In genomic region chr8:106839209-106840001, GRCm38 (mm10) we compare ENCODE assay signal across 8 mouse cellular contexts. TPM values are rescaled to one million over a fixed set of nuclear protein-coding genes. Genes with fewer than 3 reads are reported as not detected.
DNase-seq lines count a peak whose midpoint lies in the region; ATAC-seq and TF ChIP-seq lines count a peak whose summit lies in the region.

No protein-coding gene starts in this region.

- no peak overlapping the region for H3K4me2 ChIP-seq in lung, embryonic 14.5 days
- H3K4me2 ChIP-seq in hindbrain, embryonic 13.5 days: no peak overlapping the region
- H3K4me2 ChIP-seq in limb, embryonic 13.5 days (replicated peaks): peak overlapping the region; percentile 9; the same call in 1 of the 2 replicates

- no peak for ATAC-seq in lung, embryonic 14.5 days (ENCODE audit: insufficient read depth)
- ATAC-seq in frontal cortex, adult (ENCODE audit: low TSS enrichment): peak; percentile 98
- no peak for ATAC-seq in hindbrain, embryonic 13.5 days (ENCODE audit: low FRiP score)
- no peak for ATAC-seq in limb, embryonic 13.5 days (ENCODE audit: low FRiP score, low read depth)

- H3K36me3 ChIP-seq in lung, embryonic 14.5 days (ENCODE audit: insufficient read depth): no peaks in the 10 kb centered on the region
- peaks cover 4% of the 10 kb centered on the region for H3K36me3 ChIP-seq in hindbrain, embryonic 13.5 days
- H3K36me3 ChIP-seq in limb, embryonic 13.5 days: peaks cover 7% of the 10 kb centered on the region; the same call in 1 of the 2 replicates

- H3K4me3 ChIP-seq in lung, embryonic 14.5 days (ENCODE audit: low read depth, low read length): no peak overlapping the region
- no peak overlapping the region for H3K4me3 ChIP-seq in hindbrain, embryonic 13.5 days
- no peak overlapping the region for H3K4me3 ChIP-seq in limb, embryonic 13.5 days

- DNase-seq in lung, embryonic 14.5 days: no peak
- DNase-seq in lung, postnatal 4 days: no peak
- no peak for DNase-seq in ovary, adult 18-20 months (ENCODE audit: low spot score)
- DNase-seq in yolk sac, embryonic 10.5 days (ENCODE audit: low spot score): no peak
- no peak for DNase-seq in gastrocnemius, postnatal 4 days (ENCODE audit: low spot score in 2 of 2)

- peak overlapping the region; percentile 3; the same call in 1 of the 2 replicates for H3K27ac ChIP-seq in lung, embryonic 14.5 days (ENCODE audit: low read depth)
- H3K27ac ChIP-seq in hindbrain, embryonic 13.5 days: peak overlapping the region; percentile 81
- peak overlapping the region; percentile 33; the same call in 1 of the 2 replicates for H3K27ac ChIP-seq in limb, embryonic 13.5 days

- no peaks in the 10 kb centered on the region for H3K4me1 ChIP-seq in lung, embryonic 14.5 days (ENCODE audit: insufficient read depth)
- peaks cover 18% of the 10 kb centered on the region for H3K4me1 ChIP-seq in hindbrain, embryonic 13.5 days (replicated peaks)
- peaks cover 15% of the 10 kb centered on the region for H3K4me1 ChIP-seq in limb, embryonic 13.5 days

- no peaks in the 10 kb centered on the region for H3K27me3 ChIP-seq in lung, embryonic 14.5 days (ENCODE audit: insufficient read depth, low read length)
- no peaks in the 10 kb centered on the region for H3K27me3 ChIP-seq in hindbrain, embryonic 13.5 days
- H3K27me3 ChIP-seq in limb, embryonic 13.5 days: no peaks in the 10 kb centered on the region

- H3K9me3 ChIP-seq in lung, embryonic 14.5 days (ENCODE audit: low read depth, low read length): no peaks in the 10 kb centered on the region
- no peaks in the 10 kb centered on the region for H3K9me3 ChIP-seq in hindbrain, embryonic 13.5 days
- no peaks in the 10 kb centered on the region for H3K9me3 ChIP-seq in limb, embryonic 13.5 days

- 47% methylated on average over 11 of the region's 11 CpGs for WGBS in lung, embryonic 14.5 days
- WGBS in hindbrain, embryonic 13.5 days: 43% methylated on average over 11 of the region's 11 CpGs
- WGBS in limb, embryonic 13.5 days: 36% methylated on average over 11 of the region's 11 CpGs

- TF ChIP-seq CTCF in lung, embryonic 14.5 days (IDR thresholded peaks at IDR 0.05; ENCODE audit: low read depth): no peak

- H3K9ac ChIP-seq in lung, embryonic 14.5 days: no peak overlapping the region
- H3K9ac ChIP-seq in hindbrain, embryonic 13.5 days: peak overlapping the region; percentile 58; the same call in 1 of the 2 replicates
- no peak overlapping the region for H3K9ac ChIP-seq in limb, embryonic 13.5 days

RNA-seq across cellular contexts. Expression of gene Has3, which starts 30.6 kb away (rescaled TPM):
- polyA plus RNA-seq in lung, embryonic 14.5 days (2014; fragmentation: Nextera tagmentation; extraction: Ambion mirVana): 0.28 and 0.39 TPM in 2 replicates
- polyA plus RNA-seq in hindbrain, embryonic 13.5 days (2015; fragmentation: Nextera tagmentation; extraction: Ambion mirVana): 0.53 and 0.88 TPM in 2 replicates
- 0.15 and 0.25 TPM in 2 replicates for polyA plus RNA-seq in limb, embryonic 13.5 days (2015; fragmentation: Nextera tagmentation; extraction: Ambion mirVana)
- total RNA-seq in gastrocnemius, postnatal 4 days (2021): 1 to 10 TPM; 2.4 to 2.5 TPM

RNA-seq across cellular contexts. Expression of gene Utp4, which starts 54.0 kb away (rescaled TPM):
- 79.2 and 80.4 TPM in 2 replicates for polyA plus RNA-seq in lung, embryonic 14.5 days (2014; fragmentation: Nextera tagmentation; extraction: Ambion mirVana)
- polyA plus RNA-seq in hindbrain, embryonic 13.5 days (2015; fragmentation: Nextera tagmentation; extraction: Ambion mirVana): 45.5 and 47.3 TPM in 2 replicates
- 68.4 and 69.9 TPM in 2 replicates for polyA plus RNA-seq in limb, embryonic 13.5 days (2015; fragmentation: Nextera tagmentation; extraction: Ambion mirVana)
- 10 to 100 TPM; 20.5 to 25.4 TPM for total RNA-seq in gastrocnemius, postnatal 4 days (2021)

Comparison
In these comparisons a context has a peak if more than half of its experiments do, and no peak if none do; other contexts are left out.
1. H3K27ac ChIP-seq: peak in every context shown above with its lines; median percentile 81 in hindbrain, embryonic 13.5 days; 33 in limb, embryonic 13.5 days; 3 in lung, embryonic 14.5 days.